Mouse (Mus musculus): ENCODE data around the gene BC107364. TPM values are rescaled to one million over a fixed set of nuclear protein-coding genes. Genes with fewer than 3 reads are reported as not detected.
"Not testable (repeated sequence)": the region's sequence is repeated elsewhere in the genome, so short reads cannot be mapped to it uniquely, and the experiment has no call there.

BC107364 gene
- polyA plus RNA-seq (2016; fragmentation: Nextera tagmentation; extraction: Ambion mirVana): not detected in 2 replicates

GRCm38 (mm10) chr3:96452262-96452661, at the start of gene BC107364:
Gene BC107364, minus strand, starts transcription at chr3:96452306.
- not testable (repeated sequence) for H3K36me3 ChIP-seq; H3K27ac ChIP-seq; H3K4me1 ChIP-seq; H3K4me3 ChIP-seq; H3K4me2 ChIP-seq (replicated peaks); H3K9me3 ChIP-seq; H3K9ac ChIP-seq; H3K27me3 ChIP-seq (replicated peaks)
- 0 out of 2 replicates have a peak, but pooled peaks have one; percentile 11 for ATAC-seq (ENCODE audit: low FRiP score, low read depth)
- no CpG with 5 or more reads among the region's 48 CpGs for WGBS

- Histone ChIP-seq H3K4me3 (peak overlapping the region; percentile 68), H3K9me3 (no peaks in the 10 kb centered on the region), H3K27me3 (replicated peaks) (no peaks in the 10 kb centered on the region), H3K9ac (peak overlapping the region; percentile 52; the same call in 1 of the 2 replicates), H3K27ac (no peak overlapping the region), H3K4me1 (peaks cover 3% of the 10 kb centered on the region; the same call in 1 of the 2 replicates), H3K4me2 (replicated peaks) (peak overlapping the region; percentile 91), H3K36me3 (no peaks in the 10 kb centered on the region)
- ATAC-seq (ENCODE audit: low FRiP score, low read depth): peak; percentile 80
- WGBS: 0% methylated on average over 32 of the region's 32 CpGs
These were observed 49.4 kb upstream of the BC107364 start for GRCm38 (mm10) chr3:96501391-96502115.

GRCm38 (mm10) chr3:96500691-96501265, 48.7 kb upstream of the BC107364 start:
- H3K9me3 ChIP-seq: no peaks in the 10 kb centered on the region
- no peaks in the 10 kb centered on the region for H3K36me3 ChIP-seq
- peak; percentile 85 for ATAC-seq (ENCODE audit: low FRiP score, low read depth)
- H3K9ac ChIP-seq: peak overlapping the region; percentile 62
- peak overlapping the region; percentile 91 for H3K4me2 ChIP-seq (replicated peaks)
- H3K27ac ChIP-seq: 0 out of 2 replicates have a peak overlapping the region, but pooled peaks have one; percentile 66
- no peaks in the 10 kb centered on the region for H3K27me3 ChIP-seq (replicated peaks)
- peaks cover 3% of the 10 kb centered on the region; the same call in 1 of the 2 replicates for H3K4me1 ChIP-seq
- WGBS: under 1% methylated on average over 19 of the region's 19 CpGs
- peak overlapping the region; percentile 68 for H3K4me3 ChIP-seq

DNA sequence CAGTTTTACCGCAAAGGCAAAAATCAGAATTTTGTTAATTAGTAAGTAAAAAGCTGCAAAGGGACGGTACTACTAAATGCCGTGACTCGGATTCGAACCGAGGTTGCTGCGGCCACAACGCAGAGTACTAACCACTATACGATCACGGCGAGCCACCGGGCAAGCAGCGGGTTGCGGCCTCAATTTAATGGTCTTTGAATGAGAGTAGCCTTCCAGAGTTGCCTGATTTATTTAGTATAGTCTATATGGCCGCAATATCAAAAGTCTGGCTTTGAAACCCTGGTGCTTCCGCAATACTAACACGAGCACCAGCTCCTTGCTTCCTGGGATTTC, 48.1 kb upstream of the BC107364 start:
- Histone ChIP-seq H3K27me3 (replicated peaks) (no peaks in the 10 kb centered on the region), H3K9ac (peak overlapping the region; percentile 68), H3K4me2 (replicated peaks) (peak overlapping the region; percentile 91), H3K9me3 (no peaks in the 10 kb centered on the region), H3K27ac (peak overlapping the region; percentile 62; the same call in 1 of the 2 replicates), H3K4me1 (peaks cover 3% of the 10 kb centered on the region; the same call in 1 of the 2 replicates), H3K36me3 (no peaks in the 10 kb centered on the region), H3K4me3 (peak overlapping the region; percentile 68)
- under 1% methylated on average over 17 of the region's 17 CpGs for WGBS
- peak; percentile 81 for ATAC-seq (ENCODE audit: low FRiP score, low read depth)

- Histone ChIP-seq H3K4me1 (peaks cover 3% of the 10 kb centered on the region; the same call in 1 of the 2 replicates), H3K36me3 (no peaks in the 10 kb centered on the region), H3K27ac (peak overlapping the region; percentile 62; the same call in 1 of the 2 replicates), H3K4me3 (peak overlapping the region; percentile 68), H3K9me3 (no peaks in the 10 kb centered on the region), H3K4me2 (replicated peaks) (peak overlapping the region; percentile 91), H3K9ac (peak overlapping the region; percentile 68), H3K27me3 (replicated peaks) (no peaks in the 10 kb centered on the region)
- WGBS: under 1% methylated on average over 36 of the region's 36 CpGs
- peak; percentile 45 for ATAC-seq (ENCODE audit: low FRiP score, low read depth)
These were observed 47.6 kb upstream of the BC107364 start for GRCm38 (mm10) chr3:96499481-96500288.

DNA sequence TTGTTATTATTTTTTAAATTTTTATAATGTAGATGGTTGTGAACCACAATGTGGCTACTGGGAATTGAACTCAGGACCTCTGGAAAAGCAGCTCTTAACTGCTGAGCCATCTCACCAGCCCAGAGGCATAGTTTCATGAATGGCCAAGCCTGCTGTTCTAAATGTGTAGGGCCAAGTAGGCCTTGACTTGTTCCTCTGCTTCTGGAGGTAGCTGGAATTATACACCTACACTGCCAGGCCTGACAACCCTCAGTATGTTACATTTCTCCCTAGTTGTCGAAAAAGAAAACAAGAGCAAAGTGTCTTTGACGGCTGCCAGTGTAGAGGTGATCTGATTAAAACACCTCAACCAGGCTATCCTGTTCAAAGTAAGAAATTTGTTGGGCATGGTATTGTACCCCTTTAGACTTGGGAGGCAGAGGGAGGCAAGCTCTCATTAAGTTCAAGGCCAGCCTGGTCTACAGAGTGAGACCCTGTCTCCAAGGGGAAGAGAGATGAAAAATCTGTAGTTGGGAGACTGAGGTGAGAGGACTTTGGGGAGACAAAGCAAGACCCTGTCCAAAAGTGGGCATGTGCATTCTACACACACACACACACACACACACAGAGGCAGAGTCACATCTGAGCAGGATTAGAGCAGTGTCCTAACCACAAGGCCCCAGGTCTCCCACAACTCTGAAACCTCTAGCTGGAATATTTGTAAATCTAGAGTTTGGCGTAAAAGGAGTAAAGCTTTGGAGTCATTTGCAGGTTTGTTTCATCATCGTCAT, 46.6 kb upstream of the BC107364 start:
- Histone ChIP-seq H3K9ac (no peak overlapping the region), H3K4me3 (no peak overlapping the region)

DNA sequence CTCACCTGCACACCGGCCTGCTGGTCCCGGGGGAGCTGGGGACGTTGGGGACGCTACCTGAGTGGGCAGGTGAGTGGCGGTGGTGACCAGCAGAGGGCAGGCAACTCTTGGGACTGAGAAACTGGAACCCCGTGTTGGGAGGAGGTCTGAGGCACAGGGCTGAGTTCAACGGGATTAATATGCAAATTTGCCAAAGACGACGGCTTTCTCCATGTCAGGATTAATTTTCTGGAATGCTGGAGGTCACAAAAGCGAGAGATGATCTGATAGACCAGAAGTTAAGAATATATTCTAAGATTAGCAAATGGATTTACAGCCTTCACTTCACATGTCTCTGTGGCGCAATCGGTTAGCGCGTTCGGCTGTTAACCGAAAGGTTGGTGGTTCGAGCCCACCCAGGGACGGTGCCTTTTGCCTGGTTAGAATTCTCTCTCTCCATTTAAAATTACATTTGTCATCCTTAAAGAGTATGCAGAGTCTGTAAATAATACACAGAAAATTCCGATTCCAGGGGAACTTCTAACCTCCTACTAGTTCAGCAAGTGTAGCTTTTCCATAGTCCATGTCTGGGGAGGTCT, 45.4 kb upstream of the BC107364 start:
- H3K36me3 ChIP-seq: no peaks in the 10 kb centered on the region
- under 1% methylated on average over 19 of the region's 19 CpGs for WGBS
- peak overlapping the region; percentile 40 for H3K4me3 ChIP-seq
- H3K9me3 ChIP-seq: no peaks in the 10 kb centered on the region
- H3K9ac ChIP-seq: peak overlapping the region; percentile 48; the same call in 1 of the 2 replicates
- H3K4me1 ChIP-seq: peaks cover 3% of the 10 kb centered on the region; the same call in 1 of the 2 replicates
- H3K27me3 ChIP-seq (replicated peaks): no peaks in the 10 kb centered on the region
- H3K4me2 ChIP-seq (replicated peaks): peak overlapping the region; percentile 86
- H3K27ac ChIP-seq: no peak overlapping the region
- ATAC-seq (ENCODE audit: low FRiP score, low read depth): no peak

More for the DNA sequence above, 46.6 kb upstream of the BC107364 start:
- Histone ChIP-seq H3K27ac (no peak overlapping the region), H3K36me3 (no peaks in the 10 kb centered on the region), H3K4me2 (replicated peaks) (no peak overlapping the region), H3K4me1 (peaks cover 3% of the 10 kb centered on the region; the same call in 1 of the 2 replicates), H3K9me3 (no peaks in the 10 kb centered on the region), H3K27me3 (replicated peaks) (no peaks in the 10 kb centered on the region)
- 83% methylated on average over 4 of the region's 4 CpGs for WGBS
- ATAC-seq (ENCODE audit: low FRiP score, low read depth): no peak

- not testable (repeated sequence) for H3K9me3 ChIP-seq; H3K4me1 ChIP-seq; ATAC-seq (ENCODE audit: low FRiP score, low read depth); H3K27ac ChIP-seq; H3K36me3 ChIP-seq; H3K27me3 ChIP-seq (replicated peaks); H3K9ac ChIP-seq
- Histone ChIP-seq H3K4me2 (replicated peaks) (peak overlapping the region; percentile 86), H3K4me3 (peak overlapping the region; percentile 40)
- WGBS: 11% methylated on average over 14 of the region's 14 CpGs
These were observed 44.6 kb upstream of the BC107364 start for GRCm38 (mm10) chr3:96496620-96497275.

GRCm38 (mm10) chr3:96496216-96496615, 44.1 kb upstream of the BC107364 start:
- H3K9me3 ChIP-seq: no peaks in the 10 kb centered on the region
- H3K4me3 ChIP-seq: no peak overlapping the region
- H3K27ac ChIP-seq: no peak overlapping the region
- H3K4me2 ChIP-seq (replicated peaks): no peak overlapping the region
- H3K4me1 ChIP-seq: peaks cover 3% of the 10 kb centered on the region; the same call in 1 of the 2 replicates
- H3K9ac ChIP-seq: no peak overlapping the region
- H3K27me3 ChIP-seq (replicated peaks): no peaks in the 10 kb centered on the region
- ATAC-seq (ENCODE audit: low FRiP score, low read depth): no peak
- no peaks in the 10 kb centered on the region for H3K36me3 ChIP-seq
- 50% methylated on average over 7 of the region's 7 CpGs for WGBS

DNA sequence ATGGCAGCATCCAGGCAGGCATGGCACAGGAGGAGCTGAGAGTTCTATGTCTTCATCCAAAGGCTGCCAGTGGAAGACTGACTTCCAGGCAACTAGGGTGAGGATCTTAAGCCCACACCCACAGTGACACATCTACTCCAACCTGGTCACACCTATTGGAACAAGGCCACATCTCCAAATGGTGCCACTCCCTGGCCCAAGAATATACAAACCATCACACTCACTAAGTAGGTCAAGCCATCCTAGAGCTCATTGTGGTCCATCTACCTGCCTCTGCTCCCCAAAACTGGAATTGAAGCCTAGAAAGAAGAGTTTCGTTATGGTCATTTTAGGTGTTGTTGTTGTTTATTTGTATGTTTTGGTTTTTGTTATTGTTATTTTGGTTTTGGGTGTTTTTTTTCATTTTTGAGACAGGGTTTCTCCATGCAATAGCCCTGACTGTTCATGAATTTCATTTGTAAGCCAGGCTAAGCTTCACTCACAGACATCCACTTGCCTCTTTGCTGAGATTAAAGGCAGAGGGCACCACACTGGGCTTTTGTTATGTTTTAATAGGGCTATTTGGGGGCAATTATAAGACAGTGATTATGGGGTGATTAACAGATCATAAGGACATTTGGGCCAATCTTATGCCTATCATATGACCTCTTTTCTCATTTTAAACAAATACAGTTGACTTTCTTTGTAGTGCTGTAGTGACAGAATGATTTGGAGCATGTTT, 43.5 kb upstream of the BC107364 start:
- Histone ChIP-seq H3K4me1 (peaks cover 3% of the 10 kb centered on the region; the same call in 1 of the 2 replicates), H3K9me3 (no peaks in the 10 kb centered on the region), H3K9ac (no peak overlapping the region), H3K36me3 (no peaks in the 10 kb centered on the region), H3K27me3 (replicated peaks) (no peaks in the 10 kb centered on the region), H3K4me3 (no peak overlapping the region), H3K27ac (no peak overlapping the region), H3K4me2 (replicated peaks) (no peak overlapping the region)
- 98% methylated on average over 1 of the region's 1 CpGs for WGBS
- no peak for ATAC-seq (ENCODE audit: low FRiP score, low read depth)
